Mouse (Mus musculus): ENCODE results near the gene Npas2.

- no peak for TF ChIP-seq CTCF (IDR thresholded peaks at IDR 0.05; ENCODE audit: low read depth, low read length)
- TF ChIP-seq TAL1 (conservative IDR thresholded peaks at IDR 0.05; ENCODE audit: low read depth, low read length) = no peak
- no peak for TF ChIP-seq GATA1 (IDR thresholded peaks at IDR 0.05; ENCODE audit: borderline replicate concordance, low read length)
Measured at GRCm38 (mm10) chr1:39309548-39309947, 116.0 kb downstream of the Npas2 start.

Data from G1E (cell line).